Mouse (Mus musculus): ENCODE measurements around the gene Smyd2.

Gene Smyd2

GRCm38 (mm10) chr1:189870539-189870938 is 51.6 kb downstream of the Smyd2 start:
- DNase-seq, result no peak

GRCm38 (mm10) chr1:189869651-189870270 is 52.4 kb downstream of the Smyd2 start:
- no peak for DNase-seq

- DNase-seq, result no peak
These were observed 54.1 kb downstream of the Smyd2 start for GRCm38 (mm10) chr1:189868036-189868435.

DNA sequence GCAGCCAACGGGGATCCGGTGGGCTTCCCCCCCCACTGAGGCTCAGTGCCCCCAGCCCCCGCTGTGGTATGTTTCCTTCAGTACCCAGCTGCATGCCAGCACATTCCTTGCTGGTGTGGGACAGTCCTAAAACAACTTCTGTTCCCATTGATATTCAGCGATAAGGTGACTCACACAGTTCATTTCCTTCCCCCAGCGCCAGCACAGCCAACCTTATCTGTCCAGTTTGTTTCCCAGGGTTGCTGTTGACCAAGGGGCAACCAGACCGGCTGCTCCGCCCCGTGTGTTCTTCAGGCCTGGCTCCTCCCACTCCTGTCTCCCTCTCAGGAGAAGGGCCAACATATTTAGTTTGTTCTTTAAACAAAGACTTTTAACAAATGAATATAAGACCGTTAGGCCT is 54.7 kb downstream of the Smyd2 start:
- no peak for DNase-seq

DNA sequence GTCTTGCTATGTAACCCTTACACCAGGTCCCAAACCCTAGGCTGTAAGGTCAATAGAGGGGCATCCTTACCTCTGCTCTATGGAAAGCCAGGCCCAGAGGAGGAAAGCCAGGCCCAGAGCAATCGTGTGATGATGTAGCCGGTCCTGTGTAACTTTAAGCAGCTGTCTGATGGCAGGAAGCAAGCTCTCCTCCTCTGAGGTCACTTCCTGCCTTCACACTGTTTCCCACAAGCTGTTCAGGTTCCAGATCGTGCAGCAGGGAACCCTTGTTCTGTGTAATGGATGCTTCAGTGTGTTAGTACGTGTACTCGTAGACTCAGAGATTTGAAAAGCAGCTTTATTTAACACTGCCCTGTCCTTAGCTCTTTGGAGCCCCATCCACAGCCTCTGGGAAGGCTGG is 55.1 kb downstream of the Smyd2 start:
- no peak for DNase-seq

DNA sequence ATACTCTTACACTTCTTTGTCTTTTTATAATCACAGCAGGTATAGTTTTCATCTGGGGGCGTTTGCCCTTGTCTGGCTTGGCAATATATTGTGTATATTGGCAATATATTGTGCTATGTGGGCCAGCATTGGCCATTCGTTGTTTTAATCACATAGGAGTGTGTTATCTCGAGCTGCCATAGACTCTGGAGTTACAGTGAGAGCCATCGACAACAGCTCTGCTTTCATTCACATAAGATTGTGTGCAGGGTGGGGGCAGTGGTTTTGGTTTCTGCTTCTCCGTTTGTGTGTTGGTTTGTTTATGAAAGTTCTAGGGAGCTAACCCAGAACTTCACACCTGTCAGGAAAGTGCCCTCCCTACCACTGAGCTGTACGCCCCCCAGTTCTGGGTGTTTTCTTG is 55.5 kb downstream of the Smyd2 start:
- no peak for DNase-seq

GRCm38 (mm10) chr1:189864846-189865560 is 57.2 kb downstream of the Smyd2 start:
- no peak for DNase-seq

- DNase-seq, result no peak
These were observed 57.9 kb downstream of the Smyd2 start for GRCm38 (mm10) chr1:189864301-189864700.

DNA sequence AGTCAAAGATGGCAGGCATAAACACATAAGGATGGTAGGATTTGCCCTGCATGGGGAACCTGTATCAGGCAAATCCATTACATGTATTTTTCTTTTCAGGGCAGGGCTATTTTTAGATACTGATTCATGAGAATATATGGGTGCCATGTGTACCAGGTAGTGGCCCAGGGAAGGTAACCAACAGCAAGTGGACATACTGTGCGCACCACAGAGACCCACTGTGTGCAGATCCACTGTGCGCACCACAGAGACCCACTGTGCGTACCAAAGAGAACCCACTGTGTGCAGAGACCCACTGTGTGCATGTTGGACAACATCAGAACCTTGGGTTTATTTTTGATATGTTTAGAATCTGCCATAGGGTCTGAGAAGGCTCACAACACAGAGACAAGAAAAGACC is 58.4 kb downstream of the Smyd2 start:
- no peak for DNase-seq

DNA sequence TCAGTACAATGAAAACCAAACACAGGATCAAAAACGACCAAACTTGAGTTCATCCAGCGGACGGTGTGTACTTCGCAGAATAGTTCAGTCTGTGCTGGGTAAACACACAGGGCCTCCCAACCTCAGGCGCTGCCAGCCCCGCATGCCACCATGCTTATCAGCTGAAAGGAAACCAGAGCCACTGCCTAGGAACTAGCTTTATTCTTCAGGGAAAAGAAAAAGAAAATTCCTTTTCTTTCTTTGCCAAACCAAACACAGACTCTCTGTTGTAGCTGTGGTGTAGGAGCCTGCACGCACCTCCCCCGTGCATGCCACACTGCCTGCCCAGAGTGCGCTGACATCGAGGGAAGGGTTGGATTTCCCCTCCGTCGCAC is 61.2 kb downstream of the Smyd2 start:
- no peak for DNase-seq

DNA sequence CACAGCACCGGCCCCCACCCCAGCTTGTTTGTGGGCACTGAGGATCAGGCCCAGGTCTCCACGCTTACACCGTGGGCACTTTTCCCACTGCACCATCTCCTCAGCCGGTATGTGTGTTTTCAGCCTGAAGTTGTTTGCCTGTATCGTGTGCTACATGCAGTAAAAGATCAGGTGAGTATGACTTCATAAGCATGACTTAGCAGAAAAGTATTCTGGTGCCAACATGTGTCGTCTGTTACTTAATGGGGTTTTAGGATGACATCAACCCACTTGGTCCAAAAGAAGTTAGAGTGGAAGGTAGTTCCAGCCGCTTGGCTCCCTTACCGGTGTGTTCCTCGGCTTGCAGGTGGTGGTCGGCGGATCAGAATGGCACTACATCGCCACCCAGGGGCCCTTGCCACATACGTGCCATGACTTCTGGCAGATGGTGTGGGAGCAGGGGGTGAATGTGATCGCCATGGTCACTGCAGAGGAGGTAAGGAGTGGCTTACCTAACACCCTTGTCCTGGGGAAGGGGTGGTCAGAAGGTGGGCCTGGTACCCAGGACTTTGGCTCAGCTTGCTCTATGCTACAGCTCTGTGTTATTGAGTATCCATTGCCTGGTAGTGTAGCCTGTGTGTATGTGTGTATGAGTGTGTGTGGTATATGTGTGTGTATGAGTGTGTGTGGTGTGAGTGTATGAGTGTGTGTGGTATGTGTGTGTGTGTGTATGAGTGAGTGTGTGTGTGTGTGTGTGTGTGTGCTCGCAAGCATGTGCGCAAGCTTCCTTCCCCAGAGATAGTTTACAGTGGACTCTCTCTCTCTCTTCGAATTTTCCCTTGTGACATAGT is 61.8 kb downstream of the Smyd2 start:
- DNase-seq, result no peak

GRCm38 (mm10) chr1:189858377-189858776 is 63.8 kb downstream of the Smyd2 start:
- no peak for DNase-seq

DNA sequence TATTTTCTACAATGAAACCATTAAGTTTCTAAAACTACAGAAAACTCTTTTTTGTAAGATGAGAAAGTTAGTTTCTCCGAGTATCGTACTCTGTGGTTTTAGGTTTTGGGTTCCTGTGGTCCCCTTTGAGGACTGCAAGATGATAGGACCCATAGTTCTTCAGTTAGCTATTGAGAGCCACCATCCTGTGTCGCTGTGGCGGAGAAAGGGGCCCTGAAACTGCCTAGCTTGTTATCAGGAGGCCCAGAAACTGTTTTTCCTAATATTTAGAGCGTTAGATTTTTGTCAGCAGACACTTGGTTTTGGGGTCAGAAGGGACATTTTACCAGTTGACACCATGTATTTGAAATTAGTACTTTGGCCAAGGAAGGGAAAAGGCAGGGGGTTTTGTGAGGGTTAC is 66.4 kb downstream of the Smyd2 start:
- no peak for DNase-seq

- no peak for DNase-seq
These were observed 67.5 kb downstream of the Smyd2 start for GRCm38 (mm10) chr1:189854646-189855045.

- DNase-seq, result peak; percentile 34
These were observed 69.7 kb downstream of the Smyd2 start for GRCm38 (mm10) chr1:189852456-189852855.

DNA sequence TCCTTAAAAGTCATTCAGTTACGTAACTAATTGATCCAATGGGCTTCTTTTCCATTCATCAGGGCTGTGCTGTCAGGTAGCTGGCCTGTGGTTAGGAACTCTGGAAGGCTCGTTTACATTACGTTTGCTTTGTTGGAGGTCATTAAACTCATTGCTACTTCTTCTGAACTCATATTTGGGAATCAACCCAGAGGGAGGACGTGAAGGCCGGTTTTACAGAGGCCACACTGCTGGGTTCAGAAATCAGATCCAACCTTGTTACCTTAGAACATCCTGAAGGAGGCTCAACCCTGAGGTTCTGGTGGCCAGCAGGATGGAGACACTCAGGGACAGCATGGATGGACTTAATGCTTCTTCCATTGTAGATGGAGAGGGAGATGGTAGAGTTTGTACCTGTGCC is 70.1 kb downstream of the Smyd2 start:
- no peak for DNase-seq

DNA sequence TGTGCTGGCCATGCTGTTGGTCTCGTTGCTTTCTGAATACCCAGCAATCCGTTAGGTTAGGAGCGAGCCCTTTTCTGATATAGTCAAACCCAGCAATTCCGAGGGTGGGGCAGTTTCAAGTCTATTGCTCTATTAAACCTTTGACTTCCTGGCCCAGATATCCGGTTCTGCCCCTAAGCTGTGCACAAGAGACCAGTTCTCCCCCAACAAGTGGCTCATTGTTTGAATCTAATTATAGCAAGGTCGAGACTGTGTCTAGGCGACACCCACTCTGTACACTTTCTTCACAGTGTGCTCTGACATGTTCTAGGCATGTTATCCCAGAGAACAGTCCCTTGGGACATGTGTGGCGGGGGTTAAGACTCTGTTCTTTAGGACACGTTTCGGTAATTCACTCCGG is 72.6 kb downstream of the Smyd2 start:
- peak; percentile 10 for DNase-seq

GRCm38 (mm10) chr1:189846319-189846718 is 75.8 kb downstream of the Smyd2 start:
- DNase-seq, result no peak

GRCm38 (mm10) chr1:189834166-189834565 is 88.0 kb downstream of the Smyd2 start:
- no peak for DNase-seq

DNA sequence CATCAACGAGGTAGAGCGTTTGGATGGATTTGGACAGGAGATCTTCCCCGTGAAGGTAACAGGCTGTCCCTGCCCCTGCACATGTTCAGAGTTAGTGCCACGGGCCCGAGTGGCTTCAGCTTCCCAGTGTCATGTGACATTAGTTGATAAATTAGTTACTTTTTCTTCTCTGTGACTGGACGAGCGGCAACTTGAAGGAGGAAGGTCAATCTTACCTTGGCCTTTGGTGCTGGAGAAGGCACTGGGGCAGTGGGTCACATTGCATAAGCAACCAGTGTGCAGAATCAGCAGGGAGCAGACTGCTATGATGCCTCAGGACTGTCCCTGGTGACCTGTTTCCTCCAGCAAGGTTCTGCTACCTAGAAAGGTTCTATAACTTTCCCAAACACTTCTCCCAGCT is 88.8 kb downstream of the Smyd2 start:
- no peak for DNase-seq

- peak; percentile 46 for DNase-seq
These were observed 91.3 kb downstream of the Smyd2 start for GRCm38 (mm10) chr1:189830797-189831232.
